22 mouse cellular contexts compared by ENCODE assay signal in genomic region chr5:100309807-100310165, GRCm38 (mm10).
DNase-seq lines count a peak whose midpoint lies in the region; ATAC-seq and TF ChIP-seq lines count a peak whose summit lies in the region.
"Had no signal": no experiment of that assay in that cellular context is flagged by ENCODE, and none has a peak within 500 bp of the region (broad histone marks: within the 10 kb centered on the region; RNA-seq: fewer than 3 reads in every experiment).

No protein-coding gene starts in this region.

- no peak overlapping the region for H3K9ac ChIP-seq in forebrain, embryonic 15.5 days (replicated peaks)
- H3K9ac ChIP-seq in forebrain, embryonic 12.5 days: no peak overlapping the region
- no peak overlapping the region for H3K9ac ChIP-seq in hindbrain, postnatal 0 days (replicated peaks; ENCODE audit: low read length)
- H3K9ac ChIP-seq in forebrain, postnatal 0 days: no peak overlapping the region
- H3K9ac ChIP-seq in stomach, postnatal 0 days (ENCODE audit: low read length): no peak overlapping the region
- H3K9ac ChIP-seq: limb, embryonic 15.5 days; liver, embryonic 14.5 days; lung, embryonic 14.5 days; neural tube, embryonic 15.5 days had no signal

- H3K4me2 ChIP-seq in forebrain, embryonic 15.5 days (replicated peaks): no peak overlapping the region
- H3K4me2 ChIP-seq in forebrain, embryonic 12.5 days: no peak overlapping the region
- no peak overlapping the region for H3K4me2 ChIP-seq in hindbrain, postnatal 0 days (ENCODE audit: low read depth, low read length)
- H3K4me2 ChIP-seq in forebrain, postnatal 0 days (ENCODE audit: low read depth): no peak overlapping the region
- H3K4me2 ChIP-seq in stomach, postnatal 0 days (replicated peaks; ENCODE audit: low read depth): no peak overlapping the region
- H3K4me2 ChIP-seq: heart, embryonic 11.5 days; limb, embryonic 15.5 days; lung, embryonic 14.5 days; neural tube, embryonic 15.5 days had no signal

- no peaks in the 10 kb centered on the region for H3K36me3 ChIP-seq in forebrain, embryonic 15.5 days
- H3K36me3 ChIP-seq in forebrain, embryonic 12.5 days (replicated peaks): no peaks in the 10 kb centered on the region
- no peaks in the 10 kb centered on the region for H3K36me3 ChIP-seq in hindbrain, postnatal 0 days (ENCODE audit: insufficient read depth, low read length)
- H3K36me3 ChIP-seq in hindbrain, embryonic 10.5 days: no peaks in the 10 kb centered on the region
- H3K36me3 ChIP-seq in forebrain, postnatal 0 days (ENCODE audit: insufficient read depth): no peaks in the 10 kb centered on the region
- H3K36me3 ChIP-seq in stomach, postnatal 0 days (ENCODE audit: control insufficient read depth, insufficient read depth, low read length): no peaks in the 10 kb centered on the region
- H3K36me3 ChIP-seq: limb, embryonic 15.5 days; neural tube, embryonic 15.5 days had no signal

- no peaks in the 10 kb centered on the region for H3K9me3 ChIP-seq in forebrain, embryonic 15.5 days
- H3K9me3 ChIP-seq in forebrain, embryonic 12.5 days: no peaks in the 10 kb centered on the region
- H3K9me3 ChIP-seq in hindbrain, postnatal 0 days (ENCODE audit: low read length): no peaks in the 10 kb centered on the region
- no peaks in the 10 kb centered on the region for H3K9me3 ChIP-seq in hindbrain, embryonic 10.5 days
- no peaks in the 10 kb centered on the region for H3K9me3 ChIP-seq in forebrain, postnatal 0 days (ENCODE audit: low read length)
- H3K9me3 ChIP-seq in stomach, postnatal 0 days (ENCODE audit: control insufficient read depth, low read length): no peaks in the 10 kb centered on the region
- H3K9me3 ChIP-seq: limb, embryonic 15.5 days; neural tube, embryonic 15.5 days had no signal

- TF ChIP-seq EP300 in stomach, postnatal 0 days (optimal IDR thresholded peaks at IDR 0.05): no peak

- TF ChIP-seq CTCF in hindbrain, postnatal 0 days (IDR thresholded peaks at IDR 0.05; ENCODE audit: low read depth): no peak
- TF ChIP-seq CTCF in forebrain, postnatal 0 days (IDR thresholded peaks at IDR 0.05; ENCODE audit: low read depth): no peak
- no peak for TF ChIP-seq CTCF in stomach, postnatal 0 days (IDR thresholded peaks at IDR 0.05; ENCODE audit: low read depth)

- no peak for DNase-seq in hindbrain, postnatal 0 days (ENCODE audit: low spot score)
- DNase-seq in hindbrain, embryonic 10.5 days (ENCODE audit: low spot score): no peak
- DNase-seq in forebrain, postnatal 0 days: peak; percentile 32
- DNase-seq in stomach, postnatal 0 days (ENCODE audit: low spot score): no peak
- DNase-seq in gastrocnemius, adult 8-10 months (ENCODE audit: low spot score in 2 of 2): no peak
- DNase-seq: adrenal gland, postnatal 25 days; cerebellum, adult 9-10 months; gastrocnemius, adult 2 months; kidney, adult 9 months; kidney, postnatal 14 days; left cerebral cortex, postnatal 4 days; lung, embryonic 14.5 days had no signal

- H3K27ac ChIP-seq in forebrain, embryonic 15.5 days (replicated peaks): peak overlapping the region; percentile 57; the same call in 1 of the 2 replicates
- no peak overlapping the region for H3K27ac ChIP-seq in forebrain, embryonic 12.5 days
- H3K27ac ChIP-seq in hindbrain, postnatal 0 days: no peak overlapping the region
- H3K27ac ChIP-seq in hindbrain, embryonic 10.5 days: no peak overlapping the region
- H3K27ac ChIP-seq in forebrain, postnatal 0 days (ENCODE audit: low read depth, low read length): no peak overlapping the region
- H3K27ac ChIP-seq in stomach, postnatal 0 days (replicated peaks): no peak overlapping the region
- H3K27ac ChIP-seq: gastrocnemius, adult 2 months; limb, embryonic 15.5 days; liver, embryonic 14.5 days; macrophage; neural tube, embryonic 15.5 days had no signal

- H3K4me3 ChIP-seq in forebrain, embryonic 15.5 days: no peak overlapping the region
- H3K4me3 ChIP-seq in forebrain, embryonic 12.5 days (replicated peaks): no peak overlapping the region
- H3K4me3 ChIP-seq in hindbrain, postnatal 0 days (ENCODE audit: low read length): no peak overlapping the region
- no peak overlapping the region for H3K4me3 ChIP-seq in hindbrain, embryonic 10.5 days
- no peak overlapping the region for H3K4me3 ChIP-seq in forebrain, postnatal 0 days (ENCODE audit: low read depth, low read length)
- H3K4me3 ChIP-seq in stomach, postnatal 0 days (ENCODE audit: low read depth, low read length): no peak overlapping the region
- H3K4me3 ChIP-seq: gastrocnemius, adult 2 months; limb, embryonic 15.5 days; myocyte; neural tube, embryonic 15.5 days had no signal

- ATAC-seq in forebrain, embryonic 15.5 days (replicated peaks): peak; percentile 58; the same call in 1 of the 2 replicates
- no peak for ATAC-seq in forebrain, embryonic 12.5 days (ENCODE audit: low FRiP score)
- ATAC-seq in hindbrain, postnatal 0 days: peak; percentile 18
- ATAC-seq in forebrain, postnatal 0 days: peak; percentile 83
- ATAC-seq in stomach, postnatal 0 days (ENCODE audit: low FRiP score, low TSS enrichment): 0 out of 2 replicates have a peak, but pooled peaks have one; percentile 40
- ATAC-seq: CD4-positive, CD25-positive, alpha-beta regulatory T cell, adult 4 months; intestine, embryonic 16.5 days had no signal

- 84% methylated on average over 2 of the region's 2 CpGs for WGBS in forebrain, embryonic 15.5 days
- 98% methylated on average over 2 of the region's 2 CpGs for WGBS in forebrain, embryonic 12.5 days
- 93% methylated on average over 2 of the region's 2 CpGs for WGBS in hindbrain, postnatal 0 days
- 95% methylated on average over 2 of the region's 2 CpGs for WGBS in hindbrain, embryonic 10.5 days
- 89% methylated on average over 2 of the region's 2 CpGs for WGBS in forebrain, postnatal 0 days
- WGBS in stomach, postnatal 0 days: 78% methylated on average over 2 of the region's 2 CpGs

- H3K4me1 ChIP-seq in forebrain, embryonic 15.5 days: peaks cover 11% of the 10 kb centered on the region
- H3K4me1 ChIP-seq in forebrain, embryonic 12.5 days: peaks cover 5% of the 10 kb centered on the region
- H3K4me1 ChIP-seq in hindbrain, postnatal 0 days (ENCODE audit: insufficient read depth, low read length): no peaks in the 10 kb centered on the region
- no peaks in the 10 kb centered on the region for H3K4me1 ChIP-seq in hindbrain, embryonic 10.5 days (replicated peaks)
- peaks cover 4% of the 10 kb centered on the region; the same call in 1 of the 2 replicates for H3K4me1 ChIP-seq in forebrain, postnatal 0 days (ENCODE audit: insufficient read depth)
- no peaks in the 10 kb centered on the region for H3K4me1 ChIP-seq in stomach, postnatal 0 days (replicated peaks; ENCODE audit: control insufficient read depth, insufficient read depth)
- H3K4me1 ChIP-seq: limb, embryonic 15.5 days; neural tube, embryonic 15.5 days had no signal

- no peaks in the 10 kb centered on the region for H3K27me3 ChIP-seq in forebrain, embryonic 15.5 days
- H3K27me3 ChIP-seq in forebrain, embryonic 12.5 days: no peaks in the 10 kb centered on the region
- no peaks in the 10 kb centered on the region for H3K27me3 ChIP-seq in hindbrain, postnatal 0 days (ENCODE audit: insufficient read depth, low read length)
- H3K27me3 ChIP-seq in hindbrain, embryonic 10.5 days (ENCODE audit: insufficient read depth, poor library complexity, severe bottlenecking): no peaks in the 10 kb centered on the region
- no peaks in the 10 kb centered on the region for H3K27me3 ChIP-seq in forebrain, postnatal 0 days (ENCODE audit: insufficient read depth, low read length)
- no peaks in the 10 kb centered on the region for H3K27me3 ChIP-seq in stomach, postnatal 0 days (ENCODE audit: control insufficient read depth, insufficient read depth, low read length)
- H3K27me3 ChIP-seq: limb, embryonic 15.5 days; neural tube, embryonic 15.5 days had no signal
